Mouse (Mus musculus) retina, postnatal 1 day (tissue): Measurements from ENCODE around the gene Gm9903.

Experiments used
- DNase-seq: peaks from one replicate; pipeline ENCODE4 v3.0.0-alpha.2; 2012

Gm9903 gene

GRCm38 (mm10) chr5:33651017-33651416 is 21.3 kb downstream of the Gm9903 start:
- no peak for DNase-seq

- no peak for DNase-seq
Measured at GRCm38 (mm10) chr5:33651541-33651920, 21.8 kb downstream of the Gm9903 start.

- DNase-seq: peak; percentile 99
Measured at GRCm38 (mm10) chr5:33651921-33652782, 22.4 kb downstream of the Gm9903 start, which contains the start of gene Slbp. TSS of gene Slbp (minus strand) at chr5:33652574.

- DNase-seq: no peak
Measured at GRCm38 (mm10) chr5:33652783-33653173, 23.1 kb downstream of the Gm9903 start.

- DNase-seq: no peak
Measured at GRCm38 (mm10) chr5:33654424-33654823, 24.7 kb downstream of the Gm9903 start.

- DNase-seq: no peak
Measured at GRCm38 (mm10) chr5:33655251-33655840, 25.6 kb downstream of the Gm9903 start.

GRCm38 (mm10) chr5:33656739-33657138 is 27.0 kb downstream of the Gm9903 start:
- no peak for DNase-seq

GRCm38 (mm10) chr5:33657251-33657786 is 27.6 kb downstream of the Gm9903 start:
- DNase-seq: no peak

- peak; percentile 99 for DNase-seq
Measured at GRCm38 (mm10) chr5:33657787-33658663, 28.3 kb downstream of the Gm9903 start, which contains the start of the genes Tacc3 and Tmem129. TSS of gene Tacc3 (plus strand) at chr5:33658128. TSS of gene Tmem129 (minus strand) at chr5:33658416.

GRCm38 (mm10) chr5:33658664-33659050 is 28.9 kb downstream of the Gm9903 start:
- DNase-seq: no peak

GRCm38 (mm10) chr5:33668223-33668622 is 38.5 kb downstream of the Gm9903 start:
- peak; percentile 62 for DNase-seq

GRCm38 (mm10) chr5:33671659-33672058 is 41.9 kb downstream of the Gm9903 start:
- DNase-seq: no peak

- peak; percentile 92 for DNase-seq
Measured at GRCm38 (mm10) chr5:33674439-33674838, 44.7 kb downstream of the Gm9903 start.

- DNase-seq: peak; percentile 76
Measured at GRCm38 (mm10) chr5:33675964-33676363, 46.2 kb downstream of the Gm9903 start.

GRCm38 (mm10) chr5:33678244-33678643 is 48.5 kb downstream of the Gm9903 start:
- no peak for DNase-seq

- no peak for DNase-seq
Measured at GRCm38 (mm10) chr5:33681044-33681443, 51.3 kb downstream of the Gm9903 start.
